Mouse (Mus musculus): ENCODE data around the gene Rbm20. TPM values are rescaled to one million over a fixed set of nuclear protein-coding genes. Genes with fewer than 3 reads are reported as not detected.

The Rbm20 gene
- polyA plus RNA-seq (2014; fragmentation: Nextera tagmentation; extraction: Ambion mirVana): 2.4 and 2.7 TPM in 2 replicates

- peak within 1 kb of the TSS; percentile 66 for H3K4me3 ChIP-seq (ENCODE audit: low read depth, low read length)
- peak within 1 kb of the TSS; percentile 100 for H3K4me2 ChIP-seq (ENCODE audit: low read depth, severe bottlenecking)
- no peak within 1 kb of the TSS for H3K27ac ChIP-seq (replicated peaks; ENCODE audit: low read depth, low read length)
- no peaks in the 10 kb centered on the region for H3K36me3 ChIP-seq (ENCODE audit: control insufficient read depth, insufficient read depth, low read length)
- H3K27me3 ChIP-seq (ENCODE audit: control insufficient read depth, insufficient read depth, low read length): peaks cover 51% of the 10 kb centered on the region
- peaks cover 10% of the 10 kb centered on the region; the same call in 1 of the 2 replicates for H3K4me1 ChIP-seq (ENCODE audit: control insufficient read depth, insufficient read depth, low read length)
- peak; percentile 66 for DNase-seq (ENCODE audit: low spot score)
- WGBS: under 1% methylated on average over 82 of the region's 82 CpGs
- peak within 1 kb of the TSS; percentile 53 for H3K9ac ChIP-seq (ENCODE audit: low read length)
- peak; percentile 82 for ATAC-seq (ENCODE audit: insufficient number of reproducible peaks, low FRiP score, low TSS enrichment, low read depth)
- H3K9me3 ChIP-seq (ENCODE audit: control insufficient read depth, low read length): no peaks in the 10 kb centered on the region
Observed at GRCm38 (mm10) chr19:53676718-53677634, at the start of gene Rbm20. TSS of gene Rbm20 (plus strand) at chr19:53677306.

GRCm38 (mm10) chr19:53638041-53638440, 39.1 kb upstream of the Rbm20 start:
- ATAC-seq (ENCODE audit: insufficient number of reproducible peaks, low FRiP score, low TSS enrichment, low read depth): no peak
- Histone ChIP-seq H3K4me3 (ENCODE audit: low read depth, low read length) (no peak overlapping the region), H3K4me2 (ENCODE audit: low read depth, severe bottlenecking) (no peak overlapping the region), H3K36me3 (ENCODE audit: control insufficient read depth, insufficient read depth, low read length) (peaks cover 29% of the 10 kb centered on the region), H3K4me1 (ENCODE audit: control insufficient read depth, insufficient read depth, low read length) (no peaks in the 10 kb centered on the region), H3K27me3 (ENCODE audit: control insufficient read depth, insufficient read depth, low read length) (no peaks in the 10 kb centered on the region), H3K9me3 (ENCODE audit: control insufficient read depth, low read length) (no peaks in the 10 kb centered on the region), H3K27ac (replicated peaks; ENCODE audit: low read depth, low read length) (no peak overlapping the region), H3K9ac (ENCODE audit: low read length) (no peak overlapping the region)
- DNase-seq (ENCODE audit: low spot score): no peak
- 91% methylated on average over 2 of the region's 2 CpGs for WGBS

- DNase-seq (ENCODE audit: low spot score) (no peak), ATAC-seq (ENCODE audit: insufficient number of reproducible peaks, low FRiP score, low TSS enrichment, low read depth) (no peak)
- 94% methylated on average over 8 of the region's 8 CpGs for WGBS
- no peak overlapping the region for H3K4me2 ChIP-seq (ENCODE audit: low read depth, severe bottlenecking)
- H3K36me3 ChIP-seq (ENCODE audit: control insufficient read depth, insufficient read depth, low read length): peaks cover 32% of the 10 kb centered on the region
- H3K9ac ChIP-seq (ENCODE audit: low read length): no peak overlapping the region
- H3K27ac ChIP-seq (replicated peaks; ENCODE audit: low read depth, low read length): no peak overlapping the region
- no peaks in the 10 kb centered on the region for H3K4me1 ChIP-seq (ENCODE audit: control insufficient read depth, insufficient read depth, low read length)
- H3K9me3 ChIP-seq (ENCODE audit: control insufficient read depth, low read length): no peaks in the 10 kb centered on the region
- no peak overlapping the region for H3K4me3 ChIP-seq (ENCODE audit: low read depth, low read length)
- no peaks in the 10 kb centered on the region for H3K27me3 ChIP-seq (ENCODE audit: control insufficient read depth, insufficient read depth, low read length)
Observed at GRCm38 (mm10) chr19:53638727-53639126, 38.4 kb upstream of the Rbm20 start.

- no peaks in the 10 kb centered on the region for H3K27me3 ChIP-seq (ENCODE audit: control insufficient read depth, insufficient read depth, low read length)
- ATAC-seq (ENCODE audit: insufficient number of reproducible peaks, low FRiP score, low TSS enrichment, low read depth): no peak
- no peak overlapping the region for H3K27ac ChIP-seq (replicated peaks; ENCODE audit: low read depth, low read length)
- 95% methylated on average over 9 of the region's 9 CpGs for WGBS
- DNase-seq (ENCODE audit: low spot score): no peak
- H3K4me1 ChIP-seq (ENCODE audit: control insufficient read depth, insufficient read depth, low read length): no peaks in the 10 kb centered on the region; the same call in 1 of the 2 replicates
- H3K4me3 ChIP-seq (ENCODE audit: low read depth, low read length): no peak overlapping the region
- H3K9me3 ChIP-seq (ENCODE audit: control insufficient read depth, low read length): no peaks in the 10 kb centered on the region
- no peak overlapping the region for H3K4me2 ChIP-seq (ENCODE audit: low read depth, severe bottlenecking)
- no peak overlapping the region for H3K9ac ChIP-seq (ENCODE audit: low read length)
- peaks cover 28% of the 10 kb centered on the region for H3K36me3 ChIP-seq (ENCODE audit: control insufficient read depth, insufficient read depth, low read length)
Observed at GRCm38 (mm10) chr19:53644020-53644595, 33.0 kb upstream of the Rbm20 start.

- H3K9me3 ChIP-seq (ENCODE audit: control insufficient read depth, low read length): no peaks in the 10 kb centered on the region
- H3K4me2 ChIP-seq (ENCODE audit: low read depth, severe bottlenecking): no peak overlapping the region
- DNase-seq (ENCODE audit: low spot score) (no peak), ATAC-seq (ENCODE audit: insufficient number of reproducible peaks, low FRiP score, low TSS enrichment, low read depth) (no peak)
- peaks cover 6% of the 10 kb centered on the region; the same call in 1 of the 2 replicates for H3K4me1 ChIP-seq (ENCODE audit: control insufficient read depth, insufficient read depth, low read length)
- 83% methylated on average over 9 of the region's 9 CpGs for WGBS
- no peak overlapping the region for H3K9ac ChIP-seq (ENCODE audit: low read length)
- no peaks in the 10 kb centered on the region for H3K27me3 ChIP-seq (ENCODE audit: control insufficient read depth, insufficient read depth, low read length)
- peaks cover 13% of the 10 kb centered on the region for H3K36me3 ChIP-seq (ENCODE audit: control insufficient read depth, insufficient read depth, low read length)
- no peak overlapping the region for H3K27ac ChIP-seq (replicated peaks; ENCODE audit: low read depth, low read length)
- no peak overlapping the region for H3K4me3 ChIP-seq (ENCODE audit: low read depth, low read length)
Observed at GRCm38 (mm10) chr19:53647301-53647700, 29.8 kb upstream of the Rbm20 start.

- ATAC-seq (ENCODE audit: insufficient number of reproducible peaks, low FRiP score, low TSS enrichment, low read depth): no peak
- H3K9ac ChIP-seq (ENCODE audit: low read length): no peak overlapping the region
- no peaks in the 10 kb centered on the region for H3K9me3 ChIP-seq (ENCODE audit: control insufficient read depth, low read length)
- no peak overlapping the region for H3K4me3 ChIP-seq (ENCODE audit: low read depth, low read length)
- H3K4me2 ChIP-seq (ENCODE audit: low read depth, severe bottlenecking): no peak overlapping the region
- H3K36me3 ChIP-seq (ENCODE audit: control insufficient read depth, insufficient read depth, low read length): peaks cover 12% of the 10 kb centered on the region
- peaks cover 6% of the 10 kb centered on the region; the same call in 1 of the 2 replicates for H3K4me1 ChIP-seq (ENCODE audit: control insufficient read depth, insufficient read depth, low read length)
- DNase-seq (ENCODE audit: low spot score): peak; percentile 25
- WGBS: 42% methylated on average over 5 of the region's 5 CpGs
- no peaks in the 10 kb centered on the region for H3K27me3 ChIP-seq (ENCODE audit: control insufficient read depth, insufficient read depth, low read length)
- no peak overlapping the region for H3K27ac ChIP-seq (replicated peaks; ENCODE audit: low read depth, low read length)
Observed at GRCm38 (mm10) chr19:53648056-53648455, 29.1 kb upstream of the Rbm20 start.

- Histone ChIP-seq H3K4me2 (ENCODE audit: low read depth, severe bottlenecking) (no peak overlapping the region), H3K4me3 (ENCODE audit: low read depth, low read length) (no peak overlapping the region), H3K4me1 (ENCODE audit: control insufficient read depth, insufficient read depth, low read length) (peaks cover 12% of the 10 kb centered on the region; the same call in 1 of the 2 replicates), H3K36me3 (ENCODE audit: control insufficient read depth, insufficient read depth, low read length) (peaks cover 7% of the 10 kb centered on the region), H3K9me3 (ENCODE audit: control insufficient read depth, low read length) (no peaks in the 10 kb centered on the region), H3K27me3 (ENCODE audit: control insufficient read depth, insufficient read depth, low read length) (no peaks in the 10 kb centered on the region), H3K27ac (replicated peaks; ENCODE audit: low read depth, low read length) (peak overlapping the region; percentile 67), H3K9ac (ENCODE audit: low read length) (no peak overlapping the region; the same call in 1 of the 2 replicates)
- peak; percentile 91 for DNase-seq (ENCODE audit: low spot score)
- ATAC-seq (ENCODE audit: insufficient number of reproducible peaks, low FRiP score, low TSS enrichment, low read depth): peak; percentile 78
- 16% methylated on average over 10 of the region's 10 CpGs for WGBS
Observed at GRCm38 (mm10) chr19:53648802-53649236, 28.3 kb upstream of the Rbm20 start.

- H3K4me1 ChIP-seq (ENCODE audit: control insufficient read depth, insufficient read depth, low read length): peaks cover 15% of the 10 kb centered on the region; the same call in 1 of the 2 replicates
- ATAC-seq (ENCODE audit: insufficient number of reproducible peaks, low FRiP score, low TSS enrichment, low read depth) (no peak), DNase-seq (ENCODE audit: low spot score) (no peak)
- H3K9me3 ChIP-seq (ENCODE audit: control insufficient read depth, low read length): no peaks in the 10 kb centered on the region
- no peak overlapping the region for H3K4me2 ChIP-seq (ENCODE audit: low read depth, severe bottlenecking)
- 80% methylated on average over 6 of the region's 6 CpGs for WGBS
- peak overlapping the region; percentile 67 for H3K27ac ChIP-seq (replicated peaks; ENCODE audit: low read depth, low read length)
- H3K9ac ChIP-seq (ENCODE audit: low read length): peak overlapping the region; percentile 27
- H3K4me3 ChIP-seq (ENCODE audit: low read depth, low read length): no peak overlapping the region
- H3K36me3 ChIP-seq (ENCODE audit: control insufficient read depth, insufficient read depth, low read length): peaks cover 5% of the 10 kb centered on the region
- no peaks in the 10 kb centered on the region for H3K27me3 ChIP-seq (ENCODE audit: control insufficient read depth, insufficient read depth, low read length)
Observed at GRCm38 (mm10) chr19:53649361-53649760, 27.7 kb upstream of the Rbm20 start.

All from limb, embryonic 11.5 days (tissue).